Mouse (Mus musculus): ENCODE data around the gene Bcl6.

Gene Bcl6

DNA sequence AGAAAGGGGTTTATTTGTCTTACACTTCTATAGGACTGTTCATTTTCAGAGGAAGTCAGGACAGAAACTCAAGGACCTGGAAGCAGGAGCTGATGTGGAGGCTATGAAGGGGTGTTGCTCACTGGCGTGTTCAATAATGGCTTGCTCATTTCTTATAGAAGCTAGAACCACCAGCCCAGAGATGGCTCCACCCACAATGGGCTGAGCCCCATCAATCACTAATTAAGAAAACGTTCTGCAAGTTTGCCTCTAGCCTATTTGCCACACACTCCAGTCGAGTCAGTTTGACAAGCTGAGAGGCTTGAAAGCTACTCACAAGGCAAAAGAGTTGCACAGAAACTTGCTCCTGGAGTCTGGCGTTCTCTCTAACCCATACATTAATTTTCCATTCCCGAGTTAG is 67.0 kb downstream of the Bcl6 start:
- no peak for DNase-seq

DNA sequence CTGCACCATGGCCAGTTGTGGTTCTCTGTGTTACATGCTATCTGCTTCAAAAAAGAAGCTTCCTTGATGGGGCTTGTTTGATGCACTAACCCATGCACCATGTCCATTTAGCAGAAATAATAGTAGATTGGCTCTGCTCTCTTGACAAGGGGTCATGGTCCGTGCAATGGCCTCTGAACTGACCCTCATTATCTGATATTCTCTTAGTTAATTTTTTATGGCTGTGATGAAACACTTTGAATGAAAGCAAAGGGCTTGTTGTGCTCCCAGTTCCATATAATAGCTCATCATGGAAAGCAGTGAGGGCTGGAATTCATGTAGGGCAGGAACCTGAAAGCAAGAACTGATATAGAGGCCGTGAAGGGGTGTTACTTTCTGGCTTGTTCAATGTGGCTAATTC is 69.2 kb downstream of the Bcl6 start:
- DNase-seq, result no peak
